Mouse (Mus musculus) T-helper 2 cell (primary cell): ENCODE measurements around the gene Otub2.

Experiments used
- in situ Hi-C: fragments of 300-600 bp; cut with MboI, MseI; formaldehyde crosslinking; loops from one replicate; pipeline ENCODE4 v1.15.1; 2025; ENCODE audit warnings: high pct_unique_total_duplicates

Gene Otub2

GRCm38 (mm10) chr12:103371711-103372110 is 16.8 kb upstream of the Otub2 start:
- in situ Hi-C loops = no loop called here

GRCm38 (mm10) chr12:103373530-103374236 is 14.8 kb upstream of the Otub2 start:
- in situ Hi-C loops = no loop called here

- in situ Hi-C loops = no loop called here
These were observed 12.4 kb upstream of the Otub2 start for GRCm38 (mm10) chr12:103376124-103376523.

GRCm38 (mm10) chr12:103376774-103377173 is 11.7 kb upstream of the Otub2 start:
- in situ Hi-C loops = no loop called here

- in situ Hi-C loops = no loop called here
These were observed 8.3 kb upstream of the Otub2 start for GRCm38 (mm10) chr12:103380226-103380625.

GRCm38 (mm10) chr12:103389348-103389727 is 856 bp downstream of the Otub2 start:
- in situ Hi-C loops = no loop called here

- in situ Hi-C loops = no loop called here
These were observed 1.5 kb downstream of the Otub2 start for GRCm38 (mm10) chr12:103389982-103390381.

- in situ Hi-C loops = no loop called here
These were observed 2.6 kb downstream of the Otub2 start for GRCm38 (mm10) chr12:103391098-103391497.

GRCm38 (mm10) chr12:103393528-103393927 is 5.0 kb downstream of the Otub2 start:
- in situ Hi-C loops = no loop called here

GRCm38 (mm10) chr12:103395486-103396275 is 7.2 kb downstream of the Otub2 start:
- in situ Hi-C loops = no loop called here

- in situ Hi-C loops = no loop called here
These were observed 8.3 kb downstream of the Otub2 start for GRCm38 (mm10) chr12:103396751-103397150.

- in situ Hi-C loops = no loop called here
These were observed 15.6 kb downstream of the Otub2 start for GRCm38 (mm10) chr12:103404131-103404530.

- in situ Hi-C loops = no loop called here
These were observed 19.2 kb downstream of the Otub2 start, which contains the start of gene 9330161L09Rik for GRCm38 (mm10) chr12:103407720-103408119. Gene 9330161L09Rik, minus strand, starts transcription at chr12:103407820.

GRCm38 (mm10) chr12:103408144-103408543 is 19.7 kb downstream of the Otub2 start:
- in situ Hi-C loops = no loop called here

- in situ Hi-C loops = loop anchor here (5.0 kb wide), 1 partner anchor 67 kb away; no protein-coding TSS in a partner anchor
These were observed 36.7 kb downstream of the Otub2 start for GRCm38 (mm10) chr12:103425016-103425728.

- in situ Hi-C loops = loop anchor here (5.0 kb wide), 1 partner anchor 66 kb away; no protein-coding TSS in a partner anchor
These were observed 37.4 kb downstream of the Otub2 start, which contains the start of gene Ddx24 for GRCm38 (mm10) chr12:103425729-103426470. Gene Ddx24, minus strand, starts transcription at chr12:103425830.

GRCm38 (mm10) chr12:103426710-103427109 is 38.2 kb downstream of the Otub2 start:
- in situ Hi-C loops = loop anchor here (5.0 kb wide), 1 partner anchor 66 kb away; no protein-coding TSS in a partner anchor

GRCm38 (mm10) chr12:103433430-103433829 is 44.9 kb downstream of the Otub2 start:
- in situ Hi-C loops = no loop called here

GRCm38 (mm10) chr12:103433986-103434731 is 45.7 kb downstream of the Otub2 start, which contains the start of gene Ifi27:
Gene Ifi27, plus strand, starts transcription at chr12:103434211.
- in situ Hi-C loops = no loop called here

- in situ Hi-C loops = no loop called here
These were observed 46.4 kb downstream of the Otub2 start for GRCm38 (mm10) chr12:103434861-103435260.
